Mouse (Mus musculus): ENCODE results near the gene Ankmy2. TPM values are rescaled to one million over a fixed set of nuclear protein-coding genes. Genes with fewer than 3 reads are reported as not detected.
A peak's percentile ranks its signal among the peaks of the same experiment; 100 is the strongest.

Gene Ankmy2
- polyA plus RNA-seq (2014; fragmentation: Nextera tagmentation; extraction: Ambion mirVana): 33.3 and 37.8 TPM in 2 replicates

- Histone ChIP-seq H3K27me3 (replicated peaks; ENCODE audit: control insufficient read depth, insufficient read depth, low read length) (no peaks in the 10 kb centered on the region), H3K4me3 (ENCODE audit: low read depth, low read length) (peak within 1 kb of the TSS; percentile 80), H3K27ac (replicated peaks; ENCODE audit: low read depth, low read length) (peak within 1 kb of the TSS; percentile 88), H3K9me3 (ENCODE audit: control insufficient read depth, low read length) (no peaks in the 10 kb centered on the region), H3K9ac (ENCODE audit: low read depth, low read length) (peak within 1 kb of the TSS; percentile 76), H3K4me1 (ENCODE audit: control insufficient read depth, insufficient read depth, low read length) (peaks cover 14% of the 10 kb centered on the region), H3K4me2 (ENCODE audit: low read depth, low read length) (peak within 1 kb of the TSS; percentile 60), H3K36me3 (ENCODE audit: control insufficient read depth, insufficient read depth, low read length) (no peaks in the 10 kb centered on the region; the same call in 1 of the 2 replicates)
- DNase-seq (ENCODE audit: low spot score) (peak; percentile 99), ATAC-seq (ENCODE audit: low read depth) (peak; percentile 97)
- 1% methylated on average over 31 of the region's 42 CpGs for WGBS
These were observed at the start of gene Ankmy2 for GRCm38 (mm10) chr12:36156637-36157303. Gene Ankmy2, plus strand, starts transcription at chr12:36157114.

GRCm38 (mm10) chr12:36108442-36108841, 48.5 kb upstream of the Ankmy2 start:
- no peak overlapping the region for H3K9ac ChIP-seq (ENCODE audit: low read depth, low read length)
- H3K27ac ChIP-seq (replicated peaks; ENCODE audit: low read depth, low read length): no peak overlapping the region
- no peak overlapping the region for H3K4me2 ChIP-seq (ENCODE audit: low read depth, low read length)
- no peaks in the 10 kb centered on the region for H3K9me3 ChIP-seq (ENCODE audit: control insufficient read depth, low read length)
- H3K36me3 ChIP-seq (ENCODE audit: control insufficient read depth, insufficient read depth, low read length): peaks cover 73% of the 10 kb centered on the region
- ATAC-seq (ENCODE audit: low read depth): no peak
- H3K4me3 ChIP-seq (ENCODE audit: low read depth, low read length): no peak overlapping the region
- WGBS: 95% methylated on average over 5 of the region's 5 CpGs
- H3K27me3 ChIP-seq (replicated peaks; ENCODE audit: control insufficient read depth, insufficient read depth, low read length): no peaks in the 10 kb centered on the region
- no peaks in the 10 kb centered on the region for H3K4me1 ChIP-seq (ENCODE audit: control insufficient read depth, insufficient read depth, low read length)
- DNase-seq (ENCODE audit: low spot score): no peak

- Histone ChIP-seq H3K4me1 (ENCODE audit: control insufficient read depth, insufficient read depth, low read length) (no peaks in the 10 kb centered on the region), H3K27ac (replicated peaks; ENCODE audit: low read depth, low read length) (no peak overlapping the region), H3K27me3 (replicated peaks; ENCODE audit: control insufficient read depth, insufficient read depth, low read length) (no peaks in the 10 kb centered on the region), H3K9me3 (ENCODE audit: control insufficient read depth, low read length) (no peaks in the 10 kb centered on the region), H3K4me2 (ENCODE audit: low read depth, low read length) (no peak overlapping the region), H3K9ac (ENCODE audit: low read depth, low read length) (no peak overlapping the region), H3K36me3 (ENCODE audit: control insufficient read depth, insufficient read depth, low read length) (peaks cover 83% of the 10 kb centered on the region), H3K4me3 (ENCODE audit: low read depth, low read length) (no peak overlapping the region)
- WGBS: 85% methylated on average over 5 of the region's 5 CpGs
- DNase-seq (ENCODE audit: low spot score) (no peak), ATAC-seq (ENCODE audit: low read depth) (no peak)
These were observed 46.5 kb upstream of the Ankmy2 start for GRCm38 (mm10) chr12:36110457-36110856.

GRCm38 (mm10) chr12:36111110-36111509, 45.8 kb upstream of the Ankmy2 start:
- no peak overlapping the region for H3K9ac ChIP-seq (ENCODE audit: low read depth, low read length)
- no peaks in the 10 kb centered on the region for H3K27me3 ChIP-seq (replicated peaks; ENCODE audit: control insufficient read depth, insufficient read depth, low read length)
- H3K27ac ChIP-seq (replicated peaks; ENCODE audit: low read depth, low read length): no peak overlapping the region
- no peaks in the 10 kb centered on the region for H3K4me1 ChIP-seq (ENCODE audit: control insufficient read depth, insufficient read depth, low read length)
- H3K4me2 ChIP-seq (ENCODE audit: low read depth, low read length): no peak overlapping the region
- peaks cover 87% of the 10 kb centered on the region for H3K36me3 ChIP-seq (ENCODE audit: control insufficient read depth, insufficient read depth, low read length)
- H3K4me3 ChIP-seq (ENCODE audit: low read depth, low read length): no peak overlapping the region
- 90% methylated on average over 5 of the region's 5 CpGs for WGBS
- DNase-seq (ENCODE audit: low spot score) (no peak), ATAC-seq (ENCODE audit: low read depth) (no peak)
- no peaks in the 10 kb centered on the region for H3K9me3 ChIP-seq (ENCODE audit: control insufficient read depth, low read length)

- no peaks in the 10 kb centered on the region for H3K4me1 ChIP-seq (ENCODE audit: control insufficient read depth, insufficient read depth, low read length)
- DNase-seq (ENCODE audit: low spot score): no peak
- no peak overlapping the region for H3K27ac ChIP-seq (replicated peaks; ENCODE audit: low read depth, low read length)
- H3K36me3 ChIP-seq (ENCODE audit: control insufficient read depth, insufficient read depth, low read length): peaks cover 90% of the 10 kb centered on the region
- H3K4me3 ChIP-seq (ENCODE audit: low read depth, low read length): no peak overlapping the region
- no peaks in the 10 kb centered on the region for H3K9me3 ChIP-seq (ENCODE audit: control insufficient read depth, low read length)
- whole genome bisulfite sequencing: 95% methylated on average over 3 of the region's 3 CpGs
- H3K9ac ChIP-seq (ENCODE audit: low read depth, low read length): no peak overlapping the region
- H3K27me3 ChIP-seq (replicated peaks; ENCODE audit: control insufficient read depth, insufficient read depth, low read length): no peaks in the 10 kb centered on the region
- no peak overlapping the region for H3K4me2 ChIP-seq (ENCODE audit: low read depth, low read length)
- no peak for ATAC-seq (ENCODE audit: low read depth)
These were observed 44.8 kb upstream of the Ankmy2 start for GRCm38 (mm10) chr12:36112081-36112480.

GRCm38 (mm10) chr12:36117161-36117560, 39.8 kb upstream of the Ankmy2 start:
- WGBS: 95% methylated on average over 6 of the region's 6 CpGs
- Histone ChIP-seq H3K27ac (replicated peaks; ENCODE audit: low read depth, low read length) (no peak overlapping the region), H3K9ac (ENCODE audit: low read depth, low read length) (no peak overlapping the region), H3K27me3 (replicated peaks; ENCODE audit: control insufficient read depth, insufficient read depth, low read length) (no peaks in the 10 kb centered on the region), H3K36me3 (ENCODE audit: control insufficient read depth, insufficient read depth, low read length) (peaks cover 87% of the 10 kb centered on the region), H3K9me3 (ENCODE audit: control insufficient read depth, low read length) (no peaks in the 10 kb centered on the region), H3K4me3 (ENCODE audit: low read depth, low read length) (no peak overlapping the region), H3K4me2 (ENCODE audit: low read depth, low read length) (no peak overlapping the region), H3K4me1 (ENCODE audit: control insufficient read depth, insufficient read depth, low read length) (no peaks in the 10 kb centered on the region)
- DNase-seq (ENCODE audit: low spot score) (no peak), ATAC-seq (ENCODE audit: low read depth) (no peak)

- Histone ChIP-seq H3K27me3 (replicated peaks; ENCODE audit: control insufficient read depth, insufficient read depth, low read length) (no peaks in the 10 kb centered on the region), H3K4me2 (ENCODE audit: low read depth, low read length) (no peak overlapping the region), H3K9me3 (ENCODE audit: control insufficient read depth, low read length) (no peaks in the 10 kb centered on the region), H3K36me3 (ENCODE audit: control insufficient read depth, insufficient read depth, low read length) (peaks cover 87% of the 10 kb centered on the region), H3K4me1 (ENCODE audit: control insufficient read depth, insufficient read depth, low read length) (no peaks in the 10 kb centered on the region), H3K27ac (replicated peaks; ENCODE audit: low read depth, low read length) (no peak overlapping the region), H3K4me3 (ENCODE audit: low read depth, low read length) (no peak overlapping the region), H3K9ac (ENCODE audit: low read depth, low read length) (no peak overlapping the region)
- ATAC-seq (ENCODE audit: low read depth) (no peak), DNase-seq (ENCODE audit: low spot score) (no peak)
- WGBS: 93% methylated on average over 3 of the region's 3 CpGs
These were observed 37.7 kb upstream of the Ankmy2 start for GRCm38 (mm10) chr12:36119244-36119643.

- Histone ChIP-seq H3K9ac (ENCODE audit: low read depth, low read length) (no peak overlapping the region), H3K4me3 (ENCODE audit: low read depth, low read length) (no peak overlapping the region), H3K27me3 (replicated peaks; ENCODE audit: control insufficient read depth, insufficient read depth, low read length) (no peaks in the 10 kb centered on the region), H3K4me2 (ENCODE audit: low read depth, low read length) (no peak overlapping the region), H3K36me3 (ENCODE audit: control insufficient read depth, insufficient read depth, low read length) (peaks cover 66% of the 10 kb centered on the region), H3K4me1 (ENCODE audit: control insufficient read depth, insufficient read depth, low read length) (no peaks in the 10 kb centered on the region), H3K27ac (replicated peaks; ENCODE audit: low read depth, low read length) (no peak overlapping the region), H3K9me3 (ENCODE audit: control insufficient read depth, low read length) (no peaks in the 10 kb centered on the region)
- ATAC-seq (ENCODE audit: low read depth) (no peak), DNase-seq (ENCODE audit: low spot score) (no peak)
- WGBS: 89% methylated on average over 5 of the region's 5 CpGs
These were observed 30.9 kb upstream of the Ankmy2 start for GRCm38 (mm10) chr12:36126049-36126448.

- 93% methylated on average over 5 of the region's 5 CpGs for WGBS
- Histone ChIP-seq H3K36me3 (ENCODE audit: control insufficient read depth, insufficient read depth, low read length) (peaks cover 48% of the 10 kb centered on the region), H3K27me3 (replicated peaks; ENCODE audit: control insufficient read depth, insufficient read depth, low read length) (no peaks in the 10 kb centered on the region)
These were observed 27.1 kb upstream of the Ankmy2 start for GRCm38 (mm10) chr12:36129826-36130225.

More at GRCm38 (mm10) chr12:36129826-36130225, 27.1 kb upstream of the Ankmy2 start:
- H3K27ac ChIP-seq (replicated peaks; ENCODE audit: low read depth, low read length): no peak overlapping the region
- H3K9ac ChIP-seq (ENCODE audit: low read depth, low read length): no peak overlapping the region
- H3K9me3 ChIP-seq (ENCODE audit: control insufficient read depth, low read length): no peaks in the 10 kb centered on the region
- no peaks in the 10 kb centered on the region for H3K4me1 ChIP-seq (ENCODE audit: control insufficient read depth, insufficient read depth, low read length)
- ATAC-seq (ENCODE audit: low read depth) (no peak), DNase-seq (ENCODE audit: low spot score) (no peak)
- H3K4me3 ChIP-seq (ENCODE audit: low read depth, low read length): no peak overlapping the region
- H3K4me2 ChIP-seq (ENCODE audit: low read depth, low read length): no peak overlapping the region
